Mouse (Mus musculus): ENCODE measurements around the gene Bpifb5.
"Not testable (repeated sequence)": the region's sequence is repeated elsewhere in the genome, so short reads cannot be mapped to it uniquely, and the experiment has no call there.

The Bpifb5 gene

DNA sequence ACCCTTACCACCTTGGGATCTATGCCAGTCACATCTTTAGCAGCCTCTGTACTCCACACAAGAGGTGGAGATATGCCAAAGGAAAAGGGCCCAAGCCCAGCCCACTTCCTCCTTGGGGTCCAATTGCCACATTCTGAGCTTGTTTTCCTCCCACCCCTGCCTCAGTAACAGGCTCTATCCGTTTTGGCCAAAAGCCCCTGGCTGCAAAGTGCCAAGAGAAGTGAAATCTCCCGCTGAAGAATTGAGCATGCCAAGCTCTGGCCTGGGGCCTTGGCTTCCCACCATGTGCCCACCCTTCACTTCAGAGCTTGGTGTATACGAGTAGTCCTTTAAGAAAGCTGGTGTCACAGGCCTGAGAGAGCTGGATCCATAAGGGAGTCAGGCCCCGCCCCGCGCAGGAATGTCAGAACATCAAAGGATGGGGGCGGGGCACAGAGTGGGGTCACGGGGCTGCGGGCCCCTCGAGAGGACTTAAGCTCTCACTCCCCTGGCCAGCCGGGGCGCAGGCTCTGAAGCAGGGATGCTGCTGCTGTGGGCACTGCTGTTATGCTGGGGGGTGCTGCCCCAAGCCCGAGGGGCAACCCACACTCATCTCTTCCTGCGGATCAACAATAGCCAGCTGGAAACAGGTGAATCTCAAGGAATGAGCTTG, at the start of gene Bpifb5:
Bpifb5 (plus strand) TSS at position 478 of the 652 bp plus-strand sequence.
- in situ Hi-C loops (cut with MboI, MseI): no loop called here

DNA sequence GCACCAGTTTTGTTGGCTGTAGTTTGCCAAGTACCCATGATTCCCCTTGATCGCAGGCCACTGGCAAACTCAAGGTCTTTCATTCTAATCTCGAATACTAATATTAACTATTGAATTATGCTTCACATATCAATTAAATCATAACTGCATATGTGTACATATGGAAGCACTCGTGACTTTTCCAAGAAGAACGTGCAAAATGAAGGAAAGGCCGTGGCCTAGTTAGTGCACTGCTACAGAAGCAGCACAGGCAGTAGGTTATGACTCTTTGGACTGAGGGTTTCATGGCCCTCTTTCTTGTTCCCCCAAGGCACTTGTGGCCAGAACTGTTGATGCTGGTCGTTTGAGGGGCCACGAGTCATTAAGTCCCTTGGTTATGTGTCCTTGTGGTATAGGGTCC, 41.6 kb upstream of the Bpifb5 start:
- in situ Hi-C loops (cut with MboI, MseI): not testable (repeated sequence)

- in situ Hi-C loops (cut with MboI, MseI): not testable (repeated sequence)
These were observed 40.5 kb upstream of the Bpifb5 start for GRCm38 (mm10) chr2:154183061-154183460.

- in situ Hi-C loops (cut with MboI, MseI): no loop called here
These were observed 38.2 kb upstream of the Bpifb5 start for GRCm38 (mm10) chr2:154185319-154185718.

DNA sequence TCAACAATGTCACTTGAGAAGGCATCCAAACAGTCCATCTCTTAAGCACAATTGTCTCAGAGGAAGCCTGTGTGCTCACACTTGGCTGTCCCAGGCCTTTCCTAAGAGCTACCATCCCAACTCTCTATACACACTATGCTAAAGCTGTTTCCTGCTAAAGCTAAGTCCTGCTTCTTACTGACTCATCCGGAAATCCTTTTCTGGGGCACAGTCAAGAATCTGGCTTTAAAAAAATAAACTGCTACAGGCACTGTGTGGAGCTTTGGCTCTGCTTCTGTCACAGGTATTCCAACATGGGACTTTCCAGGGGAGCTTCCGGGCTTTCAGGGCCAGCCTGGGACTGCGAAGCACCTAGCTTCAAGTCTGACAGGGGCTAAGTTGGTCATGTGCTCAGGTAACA, 37.8 kb upstream of the Bpifb5 start:
- in situ Hi-C loops (cut with MboI, MseI): no loop called here

- in situ Hi-C loops (cut with MboI, MseI): no loop called here
These were observed 36.1 kb upstream of the Bpifb5 start for GRCm38 (mm10) chr2:154187468-154187867.

- in situ Hi-C loops (cut with MboI, MseI): no loop called here
These were observed 33.6 kb upstream of the Bpifb5 start for GRCm38 (mm10) chr2:154189877-154190434.

- in situ Hi-C loops (cut with MboI, MseI): no loop called here
These were observed 32.8 kb upstream of the Bpifb5 start, which contains the start of gene Bpifb1 for GRCm38 (mm10) chr2:154190546-154191258. Gene Bpifb1, plus strand, starts transcription at chr2:154190818.

- in situ Hi-C loops (cut with MboI, MseI): no loop called here
These were observed 31.4 kb upstream of the Bpifb5 start for GRCm38 (mm10) chr2:154192141-154192540.

GRCm38 (mm10) chr2:154193071-154193470, 30.5 kb upstream of the Bpifb5 start:
- in situ Hi-C loops (cut with MboI, MseI): no loop called here

DNA sequence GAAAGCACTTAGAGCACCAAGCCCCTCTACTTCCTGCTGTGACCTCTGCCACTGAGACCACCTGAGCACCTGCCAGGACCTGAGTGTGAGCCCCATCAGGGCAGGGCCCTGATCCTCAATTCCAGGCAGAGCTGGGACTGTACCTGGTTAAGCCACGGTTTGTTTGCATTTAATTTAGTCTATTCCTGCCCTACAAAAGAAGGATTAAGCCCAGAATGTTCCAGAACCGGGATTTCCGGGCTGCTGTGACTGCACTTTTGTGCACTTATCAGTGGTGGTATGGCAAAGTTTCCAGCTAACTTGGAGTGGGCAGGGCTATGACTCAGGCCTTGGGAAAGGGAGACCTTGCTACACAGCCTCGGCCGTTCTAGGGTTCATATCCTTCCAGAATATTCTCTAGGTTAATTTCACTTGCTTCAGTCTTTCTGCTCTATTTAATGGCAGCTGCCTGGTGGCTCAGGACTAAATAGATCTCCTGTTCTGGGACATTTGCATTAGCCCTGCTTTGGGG, 29.5 kb upstream of the Bpifb5 start:
- in situ Hi-C loops (cut with MboI, MseI): no loop called here

GRCm38 (mm10) chr2:154197036-154197435, 26.5 kb upstream of the Bpifb5 start:
- in situ Hi-C loops (cut with MboI, MseI): no loop called here

GRCm38 (mm10) chr2:154204630-154205029, 18.9 kb upstream of the Bpifb5 start:
- in situ Hi-C loops (cut with MboI, MseI): no loop called here

DNA sequence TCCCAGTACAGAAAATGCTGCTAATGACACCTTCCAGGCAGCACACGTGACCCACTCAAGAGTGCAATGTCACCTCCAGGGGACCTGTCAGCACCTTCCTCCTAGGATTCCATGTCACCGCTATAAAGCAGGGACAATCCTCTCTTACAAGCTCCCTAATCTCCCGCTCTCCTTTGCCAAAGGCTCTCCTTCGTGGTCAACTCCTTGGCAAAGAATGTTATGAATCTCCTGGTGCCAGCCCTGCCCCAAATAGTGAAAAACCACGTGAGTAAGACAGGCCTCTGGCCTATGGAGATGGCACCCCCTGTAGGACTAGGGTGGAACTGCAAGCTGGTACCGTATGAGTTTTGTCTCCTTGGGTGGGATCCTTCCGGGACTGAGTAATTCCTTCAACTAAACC, 16.6 kb upstream of the Bpifb5 start:
- in situ Hi-C loops (cut with MboI, MseI): no loop called here

GRCm38 (mm10) chr2:154209112-154209511, 14.4 kb upstream of the Bpifb5 start:
- in situ Hi-C loops (cut with MboI, MseI): no loop called here

GRCm38 (mm10) chr2:154211121-154211520, 12.4 kb upstream of the Bpifb5 start:
- in situ Hi-C loops (cut with MboI, MseI): loop anchor here (10.0 kb wide), 1 partner anchor 84 kb away; no protein-coding TSS in a partner anchor

DNA sequence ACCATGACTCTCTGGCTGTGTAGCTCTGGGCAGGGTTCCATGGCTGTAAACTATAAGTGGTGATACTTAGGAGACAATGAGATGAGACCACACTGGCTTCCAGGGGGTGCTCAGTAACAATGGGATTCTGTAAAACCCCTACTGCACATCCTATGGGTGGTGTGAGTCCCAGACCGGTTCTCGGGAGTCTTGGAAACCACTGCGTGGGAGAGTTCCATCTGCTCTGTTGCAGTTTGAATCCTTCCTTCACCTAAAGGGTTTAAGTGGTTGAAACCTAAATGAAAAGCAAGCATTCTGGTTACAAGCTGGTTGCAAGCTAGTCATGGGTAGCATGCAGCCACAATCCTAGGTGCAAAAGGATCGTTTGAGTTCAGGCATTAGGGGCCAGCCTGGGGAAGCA, 11.7 kb upstream of the Bpifb5 start:
- in situ Hi-C loops (cut with MboI, MseI): loop anchor here (10.0 kb wide), 1 partner anchor 83 kb away; no protein-coding TSS in a partner anchor

- in situ Hi-C loops (cut with MboI, MseI): loop anchor here (10.0 kb wide), 1 partner anchor 80 kb away; no protein-coding TSS in a partner anchor
These were observed 8.4 kb upstream of the Bpifb5 start for GRCm38 (mm10) chr2:154215191-154215590.

GRCm38 (mm10) chr2:154219950-154220349, 3.6 kb upstream of the Bpifb5 start:
- in situ Hi-C loops (cut with MboI, MseI): loop anchor here (10.0 kb wide), 1 partner anchor 75 kb away; no protein-coding TSS in a partner anchor

GRCm38 (mm10) chr2:154223917-154224273, 353 bp downstream of the Bpifb5 start:
- in situ Hi-C loops (cut with MboI, MseI): no loop called here

DNA sequence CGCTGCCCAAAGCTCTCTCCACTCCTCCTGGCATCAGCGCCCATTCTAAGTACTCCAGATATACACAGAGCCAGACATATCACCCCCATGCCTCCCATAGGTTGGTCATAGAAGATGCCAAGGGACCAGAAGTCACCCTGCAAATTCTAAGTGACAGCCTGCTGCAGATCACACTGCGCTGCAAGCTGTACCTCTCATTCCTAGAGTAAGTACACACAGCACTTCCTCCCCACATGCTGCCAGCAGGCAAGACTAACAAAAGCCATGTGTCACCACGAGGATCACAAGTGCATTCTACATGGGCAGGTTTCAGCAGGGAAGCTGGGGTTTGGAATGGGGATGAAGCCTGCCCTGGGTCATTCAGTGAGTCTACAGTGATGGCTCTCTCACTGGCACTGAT, 3.4 kb downstream of the Bpifb5 start:
- in situ Hi-C loops (cut with MboI, MseI): loop anchor here (5.0 kb wide), 1 partner anchor 45 kb away; no protein-coding TSS in a partner anchor

DNA sequence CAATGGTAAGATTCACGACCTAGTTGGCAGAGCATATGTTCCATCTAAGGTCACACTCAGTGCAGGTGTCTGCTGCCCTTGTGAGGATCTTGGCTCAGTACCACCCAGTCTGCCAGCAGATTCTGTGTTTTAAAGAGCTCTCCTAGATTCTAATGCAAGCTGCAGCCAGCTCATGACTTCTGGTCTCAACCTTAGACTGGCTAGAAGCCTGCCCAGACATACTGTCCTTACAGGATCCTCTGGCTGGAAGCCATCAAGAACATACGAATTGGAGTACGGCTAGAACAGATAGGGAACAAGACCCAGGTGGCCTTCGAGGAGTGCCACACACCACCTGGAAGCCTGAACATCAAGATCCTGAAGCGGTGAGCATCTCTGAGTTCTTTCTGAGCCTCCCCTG, 4.3 kb downstream of the Bpifb5 start:
- in situ Hi-C loops (cut with MboI, MseI): loop anchor here (5.0 kb wide), 1 partner anchor 44 kb away; no protein-coding TSS in a partner anchor
